Mouse (Mus musculus): ENCODE results near the gene Ldlrap1. TPM values are rescaled to one million over a fixed set of nuclear protein-coding genes. Genes with fewer than 3 reads are reported as not detected.

Gene Ldlrap1
- polyA plus RNA-seq, 1 experiment from 2014 or later: 19.6 TPM

GRCm38 (mm10) chr4:134692388-134692787 is 75.4 kb downstream of the Ldlrap1 start:
- Histone ChIP-seq H3K27me3 (replicated peaks; ENCODE audit: control insufficient read depth, insufficient read depth, low read length) (no peaks in the 10 kb centered on the region), H3K27ac (ENCODE audit: low read length) (no peak overlapping the region), H3K9ac (ENCODE audit: low read depth, low read length) (no peak overlapping the region), H3K4me1 (ENCODE audit: control insufficient read depth, insufficient read depth, low read length) (no peaks in the 10 kb centered on the region), H3K4me3 (ENCODE audit: low read length) (no peak overlapping the region), H3K4me2 (ENCODE audit: low read depth, low read length) (no peak overlapping the region), H3K9me3 (ENCODE audit: control insufficient read depth, low read length) (0 out of 2 replicates have a peak, but pooled peaks cover 3% of the 10 kb centered on the region), H3K36me3 (ENCODE audit: control insufficient read depth, insufficient read depth, low read length) (no peaks in the 10 kb centered on the region)
- WGBS: 94% methylated on average over 1 of the region's 1 CpGs
- no peak for ATAC-seq

Other genes starting within 250 kb of the Ldlrap1 start
- 97.1 and 97.5 TPM in 2 replicates for gene Mtfr1l, start 232.6 kb downstream of the Ldlrap1 start, polyA plus RNA-seq (2015; fragmentation: Nextera tagmentation; extraction: Ambion mirVana)
- 4.7 and 5.5 TPM in 2 replicates for gene Selenon, start 215.9 kb downstream of the Ldlrap1 start, polyA plus RNA-seq (2015; fragmentation: Nextera tagmentation; extraction: Ambion mirVana)
- 1.3 and 1.5 TPM in 2 replicates for gene Man1c1, start 63.7 kb downstream of the Ldlrap1 start, polyA plus RNA-seq (2015; fragmentation: Nextera tagmentation; extraction: Ambion mirVana)
- gene Maco1, start 85.3 kb upstream of the Ldlrap1 start, polyA plus RNA-seq (2015; fragmentation: Nextera tagmentation; extraction: Ambion mirVana): 22.5 and 25.7 TPM in 2 replicates
- gene Rhd, start 96.5 kb upstream of the Ldlrap1 start, polyA plus RNA-seq (2015; fragmentation: Nextera tagmentation; extraction: Ambion mirVana): 3.6 and 10.1 TPM in 2 replicates
- gene Tmem50a, start 147.0 kb upstream of the Ldlrap1 start, polyA plus RNA-seq (2015; fragmentation: Nextera tagmentation; extraction: Ambion mirVana): 146 and 155 TPM in 2 replicates
- gene Rsrp1, start 155.6 kb upstream of the Ldlrap1 start, polyA plus RNA-seq (2015; fragmentation: Nextera tagmentation; extraction: Ambion mirVana): 462 and 467 TPM in 2 replicates
- gene Syf2, start 162.9 kb upstream of the Ldlrap1 start, polyA plus RNA-seq (2015; fragmentation: Nextera tagmentation; extraction: Ambion mirVana): 62.6 and 65.0 TPM in 2 replicates